8 mouse cellular contexts compared by ENCODE assay signal in genomic region chr4:118083217-118083951, GRCm38 (mm10). TPM values are rescaled to one million over a fixed set of nuclear protein-coding genes. Genes with fewer than 3 reads are reported as not detected.
DNase-seq lines count a peak whose midpoint lies in the region; ATAC-seq lines count a peak whose summit lies in the region.

No protein-coding gene starts in this region.

- H3K4me3 ChIP-seq in intestine, embryonic 15.5 days (replicated peaks) = no peak overlapping the region

- H3K9me3 ChIP-seq in intestine, embryonic 15.5 days = no peaks in the 10 kb centered on the region

- H3K4me2 ChIP-seq in intestine, embryonic 15.5 days (replicated peaks) = no peak overlapping the region; the same call in 1 of the 2 replicates

- H3K4me1 ChIP-seq in intestine, embryonic 15.5 days (replicated peaks) = peaks cover 9% of the 10 kb centered on the region

- H3K9ac ChIP-seq in intestine, embryonic 15.5 days = no peak overlapping the region; the same call in 1 of the 2 replicates

- peak; percentile 95 for DNase-seq in adrenal gland, adult 2 months
- peak; percentile 89 for DNase-seq in embryo, embryonic 11.5 days (ENCODE audit: low read depth, low spot score)
- DNase-seq in gastrocnemius, postnatal 4 days (ENCODE audit: low spot score in 2 of 2) = peak; percentile 92 to 95
- peak; percentile 96 for DNase-seq in left cerebral cortex, postnatal 14 days (ENCODE audit: low spot score in 2 of 2)
- DNase-seq in mesoderm, embryonic 11.5 days (ENCODE audit: low read depth, low spot score) = peak; percentile 94
- DNase-seq in right cerebral cortex, postnatal 25 days = peak; percentile 89
- peak; percentile 91 to 94 for DNase-seq in urinary bladder, postnatal 36 days (ENCODE audit: low spot score in 2 of 2)

- H3K27ac ChIP-seq in intestine, embryonic 15.5 days = no peak overlapping the region; the same call in 1 of the 2 replicates

- ATAC-seq in intestine, embryonic 15.5 days = peak; percentile 86

- intact Hi-C loops in left cerebral cortex, postnatal 14 days (cut with DNase I) = loop anchor here (2.0 to 10.0 kb wide), 2 partner anchors 155 to 249 kb away; partner anchors contain the start of genes Artn and Slc6a9

- H3K36me3 ChIP-seq in intestine, embryonic 15.5 days = no peaks in the 10 kb centered on the region

- WGBS in intestine, embryonic 15.5 days = 27% methylated on average over 14 of the region's 14 CpGs

- no peaks in the 10 kb centered on the region for H3K27me3 ChIP-seq in intestine, embryonic 15.5 days (replicated peaks)

RNA-seq across cellular contexts. Expression of gene St3gal3, which starts 51.3 kb away (rescaled TPM):
- 10 to 100 TPM; 36.7 to 45.8 TPM for total RNA-seq in adrenal gland, adult 2 months (2021)
- 44.3 and 56.7 TPM in 2 replicates for polyA plus RNA-seq in adrenal gland, adult 2 months (2012; rRNA removed)
- total RNA-seq in gastrocnemius, postnatal 4 days (2021) = 10 to 100 TPM; 34.9 to 37.5 TPM
- polyA plus RNA-seq in intestine, embryonic 15.5 days (2015; fragmentation: Nextera tagmentation; extraction: Ambion mirVana) = 7.5 and 8.2 TPM in 2 replicates
- 10 to 100 TPM; 41.4 to 45.3 TPM for total RNA-seq in left cerebral cortex, postnatal 14 days (2021)
